Mouse (Mus musculus): Measurements from ENCODE around the gene 1190007I07Rik. TPM values are rescaled to one million over a fixed set of nuclear protein-coding genes. Genes with fewer than 3 reads are reported as not detected.
"Not testable (repeated sequence)": the region's sequence is repeated elsewhere in the genome, so short reads cannot be mapped to it uniquely, and the experiment has no call there.

1190007I07Rik gene
- polyA plus RNA-seq, 1 experiment from 2014 or later = 44.8 TPM

DNA sequence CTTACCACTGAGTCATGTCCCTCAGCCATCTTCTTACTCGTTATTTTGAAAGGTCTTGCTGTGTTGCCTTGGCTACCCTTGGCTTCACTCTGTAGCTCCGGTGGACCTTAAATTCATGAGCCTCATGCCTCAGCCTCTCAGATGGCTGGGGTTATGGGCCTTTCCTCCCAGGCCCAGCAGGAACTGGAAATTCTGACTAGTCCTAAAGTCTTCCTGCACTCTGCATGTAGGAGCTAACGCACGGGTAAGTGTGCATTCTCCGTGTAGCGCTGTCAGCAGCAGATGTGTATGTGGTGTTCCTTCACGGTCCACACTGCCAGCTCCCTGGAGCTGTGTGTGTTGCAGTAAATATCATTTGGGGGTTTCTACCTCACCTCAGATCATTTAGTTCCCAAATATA is 8.1 kb upstream of the 1190007I07Rik start:
- Histone ChIP-seq H3K36me3 (ENCODE audit: control insufficient read depth, insufficient read depth, low read length) (no peaks in the 10 kb centered on the region), H3K27ac (ENCODE audit: low read depth, low read length) (no peak overlapping the region), H3K4me1 (ENCODE audit: control insufficient read depth, insufficient read depth, low read length) (peaks cover 14% of the 10 kb centered on the region), H3K4me2 (ENCODE audit: low read depth, low read length) (peak overlapping the region; percentile 79; the same call in 1 of the 2 replicates), H3K9me3 (ENCODE audit: control insufficient read depth, low read length) (no peaks in the 10 kb centered on the region), H3K9ac (replicated peaks; ENCODE audit: low read depth, low read length) (0 out of 2 replicates have a peak overlapping the region, but pooled peaks have one; percentile 79), H3K4me3 (ENCODE audit: low read depth, low read length) (peak overlapping the region; percentile 77), H3K27me3 (ENCODE audit: control insufficient read depth, insufficient read depth, low read length) (no peaks in the 10 kb centered on the region)
- 75% methylated on average over 7 of the region's 7 CpGs for whole genome bisulfite sequencing
- no peak for ATAC-seq (ENCODE audit: low read depth)

DNA sequence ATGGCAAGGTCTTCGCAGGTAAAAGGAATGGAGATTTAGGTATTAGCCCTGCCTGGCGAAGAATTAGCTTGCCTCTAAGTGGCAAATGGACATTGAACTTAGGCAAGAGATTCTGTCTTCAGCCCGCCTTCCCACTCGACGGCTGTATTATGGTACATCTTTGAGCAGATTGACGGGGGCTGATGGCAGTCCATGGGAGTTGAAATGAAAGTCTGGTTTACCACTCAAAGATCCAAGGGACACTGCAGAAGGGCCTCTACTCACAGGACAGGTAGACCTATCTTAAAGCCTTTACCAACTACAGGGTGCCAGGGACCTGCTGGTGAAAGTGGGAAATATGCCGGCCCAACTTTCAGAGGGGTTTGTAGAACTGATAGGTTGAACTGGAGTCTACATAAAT is 7.5 kb upstream of the 1190007I07Rik start:
- WGBS = 20% methylated on average over 7 of the region's 7 CpGs
- H3K27ac ChIP-seq (ENCODE audit: low read depth, low read length) = no peak overlapping the region; the same call in 1 of the 2 replicates

DNA sequence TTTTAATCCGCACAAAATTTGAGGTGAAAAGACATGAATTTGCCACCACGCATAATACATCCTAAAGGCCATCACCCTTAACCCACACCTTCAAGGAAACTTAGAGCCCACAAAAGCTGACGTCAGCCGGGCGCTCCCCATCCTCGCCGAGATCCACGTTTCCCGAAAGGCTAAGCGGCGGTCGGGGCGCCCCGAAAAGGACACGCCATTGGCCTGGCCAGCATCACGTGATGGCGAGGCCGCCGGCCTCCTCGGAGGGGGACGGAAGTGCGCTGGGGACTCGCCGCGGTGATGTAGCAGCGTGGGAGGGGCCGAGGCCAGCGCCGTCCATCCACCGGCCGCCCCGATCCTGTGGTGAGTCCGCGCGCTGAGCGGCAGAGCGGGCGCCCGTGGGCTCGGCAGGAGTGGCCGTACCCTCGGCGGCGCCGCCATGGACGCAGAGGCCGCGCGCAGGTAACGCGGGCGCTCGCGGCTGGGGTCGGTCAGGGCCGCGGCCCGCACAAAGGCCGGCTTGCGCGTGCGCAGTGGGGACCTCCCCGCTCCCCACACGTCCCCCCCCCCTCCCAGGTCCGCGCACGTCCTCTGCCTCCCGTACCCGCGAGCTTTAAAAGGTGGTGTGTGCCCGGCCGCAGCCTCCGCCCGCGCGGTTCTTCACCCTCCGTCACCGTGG is 6.7 kb upstream of the 1190007I07Rik start, which contains the start of gene Tdg:
TSS of gene Tdg (plus strand) at position 243 of the 670 bp plus-strand sequence.
- Histone ChIP-seq H3K4me2 (ENCODE audit: low read depth, low read length) (peak within 1 kb of the TSS; percentile 95), H3K27ac (ENCODE audit: low read depth, low read length) (peak within 1 kb of the TSS; percentile 90), H3K9ac (replicated peaks; ENCODE audit: low read depth, low read length) (peak within 1 kb of the TSS; percentile 79), H3K4me1 (ENCODE audit: control insufficient read depth, insufficient read depth, low read length) (peaks cover 14% of the 10 kb centered on the region), H3K4me3 (ENCODE audit: low read depth, low read length) (peak within 1 kb of the TSS; percentile 77)
- not testable (repeated sequence) for H3K36me3 ChIP-seq (ENCODE audit: control insufficient read depth, insufficient read depth, low read length); H3K9me3 ChIP-seq (ENCODE audit: control insufficient read depth, low read length); H3K27me3 ChIP-seq (ENCODE audit: control insufficient read depth, insufficient read depth, low read length)
- ATAC-seq (ENCODE audit: low read depth) = peak; percentile 97
- under 1% methylated on average over 61 of the region's 78 CpGs for WGBS

More for the DNA sequence above, 7.5 kb upstream of the 1190007I07Rik start:
- Histone ChIP-seq H3K9ac (replicated peaks; ENCODE audit: low read depth, low read length) (peak overlapping the region; percentile 79), H3K27me3 (ENCODE audit: control insufficient read depth, insufficient read depth, low read length) (no peaks in the 10 kb centered on the region), H3K9me3 (ENCODE audit: control insufficient read depth, low read length) (no peaks in the 10 kb centered on the region), H3K4me3 (ENCODE audit: low read depth, low read length) (peak overlapping the region; percentile 77), H3K36me3 (ENCODE audit: control insufficient read depth, insufficient read depth, low read length) (no peaks in the 10 kb centered on the region), H3K4me1 (ENCODE audit: control insufficient read depth, insufficient read depth, low read length) (peaks cover 14% of the 10 kb centered on the region), H3K4me2 (ENCODE audit: low read depth, low read length) (peak overlapping the region; percentile 79)
- ATAC-seq (ENCODE audit: low read depth) = no peak

DNA sequence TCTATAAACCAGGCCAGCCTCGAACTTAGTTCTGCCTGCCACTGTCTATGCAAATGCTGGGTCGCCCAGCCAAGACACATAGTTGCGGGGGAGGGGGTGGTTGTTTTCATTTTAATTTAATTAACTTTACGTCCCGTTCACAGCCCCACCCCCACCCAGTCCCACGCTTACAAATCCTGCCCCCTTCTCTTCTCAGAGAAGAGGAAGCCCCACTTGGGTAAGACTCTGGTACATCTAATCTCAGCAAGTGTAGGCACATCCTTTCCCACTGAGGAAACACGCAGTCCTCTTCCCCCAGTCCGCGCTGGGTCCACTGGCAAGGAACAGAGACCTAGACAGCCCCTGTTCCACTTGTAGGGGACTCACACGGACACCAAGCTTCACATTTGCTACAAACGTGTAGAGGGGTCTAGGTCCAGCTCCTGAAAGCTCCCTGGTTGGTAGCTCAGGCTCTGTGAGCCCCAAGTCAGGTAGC is 6.1 kb upstream of the 1190007I07Rik start:
- peak; percentile 55 for ATAC-seq (ENCODE audit: low read depth)
- H3K4me2 ChIP-seq (ENCODE audit: low read depth, low read length) = peak overlapping the region; percentile 95
- peaks cover 14% of the 10 kb centered on the region for H3K4me1 ChIP-seq (ENCODE audit: control insufficient read depth, insufficient read depth, low read length)
- H3K36me3 ChIP-seq (ENCODE audit: control insufficient read depth, insufficient read depth, low read length) = no peaks in the 10 kb centered on the region
- H3K27me3 ChIP-seq (ENCODE audit: control insufficient read depth, insufficient read depth, low read length) = no peaks in the 10 kb centered on the region
- H3K27ac ChIP-seq (ENCODE audit: low read depth, low read length) = peak overlapping the region; percentile 90
- H3K9ac ChIP-seq (replicated peaks; ENCODE audit: low read depth, low read length) = peak overlapping the region; percentile 71
- peak overlapping the region; percentile 77 for H3K4me3 ChIP-seq (ENCODE audit: low read depth, low read length)
- 8% methylated on average over 11 of the region's 11 CpGs for WGBS
- H3K9me3 ChIP-seq (ENCODE audit: control insufficient read depth, low read length) = no peaks in the 10 kb centered on the region

DNA sequence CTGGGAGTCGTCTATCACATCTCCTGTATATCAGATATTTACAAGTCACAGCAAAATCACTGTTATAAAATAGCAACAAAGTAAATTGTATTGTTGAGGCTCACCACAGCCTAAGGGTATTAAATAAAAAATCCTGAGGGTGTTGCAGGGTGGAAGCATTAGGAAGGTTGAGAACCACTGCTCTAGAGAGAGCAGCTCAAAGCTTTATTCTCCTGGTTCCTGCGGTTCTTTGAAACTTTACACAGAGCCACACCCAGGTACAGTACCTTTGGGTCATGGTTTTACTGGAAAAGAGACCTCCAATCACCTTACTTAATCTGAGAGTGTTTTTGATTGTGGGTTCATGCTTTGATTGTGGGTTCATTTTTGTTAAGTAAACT is 515 bp upstream of the 1190007I07Rik start:
- peak overlapping the region; percentile 70 for H3K4me2 ChIP-seq (ENCODE audit: low read depth, low read length)
- peak overlapping the region; percentile 69 for H3K4me3 ChIP-seq (ENCODE audit: low read depth, low read length)
- not testable (repeated sequence) for H3K27me3 ChIP-seq (ENCODE audit: control insufficient read depth, insufficient read depth, low read length); H3K9me3 ChIP-seq (ENCODE audit: control insufficient read depth, low read length); H3K36me3 ChIP-seq (ENCODE audit: control insufficient read depth, insufficient read depth, low read length); H3K4me1 ChIP-seq (ENCODE audit: control insufficient read depth, insufficient read depth, low read length)
- peak overlapping the region; percentile 78 for H3K9ac ChIP-seq (replicated peaks; ENCODE audit: low read depth, low read length)
- peak; percentile 16; the same call in 1 of the 2 replicates for ATAC-seq (ENCODE audit: low read depth)
- H3K27ac ChIP-seq (ENCODE audit: low read depth, low read length) = peak overlapping the region; percentile 87
- WGBS = 3% methylated on average over 2 of the region's 2 CpGs

DNA sequence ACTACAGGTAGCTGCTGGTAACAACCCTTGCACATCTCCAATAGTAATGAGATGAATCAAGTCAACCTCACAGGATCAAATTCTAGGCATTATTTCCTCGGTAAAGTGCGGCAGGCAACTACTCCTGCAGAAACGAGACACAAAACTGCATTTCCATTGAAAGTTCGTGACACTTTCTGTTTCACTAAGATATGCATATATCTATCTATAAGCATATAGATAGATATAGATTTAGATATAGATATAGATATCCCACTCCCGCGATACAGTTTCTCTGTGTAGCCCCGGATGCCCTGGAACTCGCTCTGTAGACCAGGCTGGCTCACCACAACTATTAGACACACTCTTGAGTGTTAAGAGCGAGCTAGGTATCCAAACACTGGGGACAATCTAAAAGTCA is 793 bp downstream of the 1190007I07Rik start:
- Histone ChIP-seq H3K9ac (replicated peaks; ENCODE audit: low read depth, low read length) (peak overlapping the region; percentile 78), H3K36me3 (ENCODE audit: control insufficient read depth, insufficient read depth, low read length) (no peaks in the 10 kb centered on the region), H3K9me3 (ENCODE audit: control insufficient read depth, low read length) (no peaks in the 10 kb centered on the region), H3K27me3 (ENCODE audit: control insufficient read depth, insufficient read depth, low read length) (no peaks in the 10 kb centered on the region), H3K4me1 (ENCODE audit: control insufficient read depth, insufficient read depth, low read length) (peaks cover 4% of the 10 kb centered on the region; the same call in 1 of the 2 replicates), H3K27ac (ENCODE audit: low read depth, low read length) (no peak overlapping the region), H3K4me2 (ENCODE audit: low read depth, low read length) (peak overlapping the region; percentile 70), H3K4me3 (ENCODE audit: low read depth, low read length) (peak overlapping the region; percentile 69)
- no peak for ATAC-seq (ENCODE audit: low read depth)
- WGBS = 34% methylated on average over 9 of the region's 9 CpGs

DNA sequence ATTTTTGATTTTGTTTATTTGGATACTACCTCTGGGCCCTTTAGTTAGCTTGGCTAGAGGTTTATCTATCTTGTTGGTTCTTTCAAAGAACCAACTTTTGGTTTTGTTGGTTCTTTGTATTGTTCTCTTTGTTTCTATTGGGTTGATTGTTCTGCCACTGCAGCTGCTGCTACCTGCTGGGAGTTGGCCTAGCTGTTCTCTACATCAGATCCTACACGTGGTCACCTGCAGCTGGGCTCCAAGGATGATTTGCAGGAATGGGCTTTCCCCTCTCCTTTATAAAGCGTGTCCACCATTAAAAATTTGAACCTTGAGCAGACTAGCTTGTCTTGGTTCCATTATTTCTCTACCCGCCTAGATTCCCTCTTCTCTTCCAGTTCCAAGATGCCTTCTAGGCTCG is 28.6 kb downstream of the 1190007I07Rik start:
- 73% methylated on average over 4 of the region's 4 CpGs for WGBS
- not testable (repeated sequence) for ATAC-seq (ENCODE audit: low read depth); H3K9me3 ChIP-seq (ENCODE audit: control insufficient read depth, low read length); H3K4me1 ChIP-seq (ENCODE audit: control insufficient read depth, insufficient read depth, low read length); H3K27me3 ChIP-seq (ENCODE audit: control insufficient read depth, insufficient read depth, low read length); H3K4me2 ChIP-seq (ENCODE audit: low read depth, low read length); H3K27ac ChIP-seq (ENCODE audit: low read depth, low read length); H3K9ac ChIP-seq (replicated peaks; ENCODE audit: low read depth, low read length); H3K36me3 ChIP-seq (ENCODE audit: control insufficient read depth, insufficient read depth, low read length); H3K4me3 ChIP-seq (ENCODE audit: low read depth, low read length)

DNA sequence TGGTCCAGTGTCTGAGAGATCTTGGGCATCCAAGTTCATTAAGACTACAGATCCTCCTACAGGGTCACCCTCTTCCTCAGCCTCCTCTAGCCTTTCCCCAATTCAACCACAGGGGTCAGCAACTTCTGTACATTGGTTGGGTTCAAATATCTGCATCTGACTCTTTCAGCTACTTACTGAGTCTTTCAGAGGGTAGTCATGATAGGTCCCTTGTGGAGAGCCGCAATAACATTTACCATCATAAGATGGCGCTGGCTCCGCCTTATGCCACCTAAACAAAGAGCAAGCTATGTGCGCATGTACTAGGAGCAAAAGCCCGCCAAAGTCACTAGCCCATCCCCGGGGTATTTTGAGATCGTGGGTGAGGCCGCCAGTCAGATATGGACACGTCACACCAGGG is 33.4 kb downstream of the 1190007I07Rik start:
- not testable (repeated sequence) for H3K27ac ChIP-seq (ENCODE audit: low read depth, low read length); H3K4me3 ChIP-seq (ENCODE audit: low read depth, low read length); H3K27me3 ChIP-seq (ENCODE audit: control insufficient read depth, insufficient read depth, low read length); H3K36me3 ChIP-seq (ENCODE audit: control insufficient read depth, insufficient read depth, low read length); H3K9ac ChIP-seq (replicated peaks; ENCODE audit: low read depth, low read length); H3K4me1 ChIP-seq (ENCODE audit: control insufficient read depth, insufficient read depth, low read length); ATAC-seq (ENCODE audit: low read depth); H3K9me3 ChIP-seq (ENCODE audit: control insufficient read depth, low read length); H3K4me2 ChIP-seq (ENCODE audit: low read depth, low read length)
- WGBS = 87% methylated on average over 9 of the region's 9 CpGs

DNA sequence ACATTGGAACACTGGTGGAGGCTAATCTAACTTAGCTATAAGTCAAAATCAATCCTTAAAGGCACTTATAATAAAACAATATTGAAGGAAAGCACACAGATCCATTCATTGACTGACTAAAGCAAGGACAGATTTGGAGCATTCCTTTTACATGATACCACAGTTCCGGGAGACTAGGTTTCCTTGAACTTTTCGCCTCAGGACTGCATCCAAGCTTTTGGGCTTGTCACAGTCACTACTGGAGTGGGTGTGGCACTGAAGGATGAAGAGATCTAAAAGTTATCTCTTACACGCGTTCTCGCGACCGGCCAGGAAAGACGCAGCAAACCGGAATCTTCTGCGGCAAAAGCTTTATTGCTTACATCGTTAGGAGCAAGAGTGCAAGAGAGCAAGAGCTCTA is 51.9 kb downstream of the 1190007I07Rik start:
- H3K4me3 ChIP-seq (ENCODE audit: low read depth, low read length); ATAC-seq (ENCODE audit: low read depth); H3K9me3 ChIP-seq (ENCODE audit: control insufficient read depth, low read length); H3K27me3 ChIP-seq (ENCODE audit: control insufficient read depth, insufficient read depth, low read length); H3K27ac ChIP-seq (ENCODE audit: low read depth, low read length); H3K4me1 ChIP-seq (ENCODE audit: control insufficient read depth, insufficient read depth, low read length); H3K36me3 ChIP-seq (ENCODE audit: control insufficient read depth, insufficient read depth, low read length); H3K9ac ChIP-seq (replicated peaks; ENCODE audit: low read depth, low read length); H3K4me2 ChIP-seq (ENCODE audit: low read depth, low read length): not testable (repeated sequence)
- 98% methylated on average over 11 of the region's 11 CpGs for WGBS
